Mouse (Mus musculus) embryonic facial prominence, embryonic 11.5 days (tissue): ENCODE results near the gene Tbc1d4. TPM values are rescaled to one million over a fixed set of nuclear protein-coding genes. Genes with fewer than 3 reads are reported as not detected.

Experiments
- ATAC-seq: fragments of 200-750 bp; cut with Nextera tagmentation; replicated peaks from 2 replicates; pipeline ENCODE4 v1.8.0; 2017; ENCODE audit warnings: low read depth; ENCODE audit not compliant: insufficient number of reproducible peaks, low FRiP score, low TSS enrichment
- DNase-seq: peaks from one replicate; pipeline ENCODE4 v3.0.0-alpha.2; 2015; ENCODE audit warnings: low spot score
- H3K27ac ChIP-seq: fragments of 300-500 bp; sonication (generic); replicated peaks from 2 replicates; pipeline ENCODE4 v1.5.1; 2014; ENCODE audit warnings: mild to moderate bottlenecking, low read depth, low read length, control low read depth
- H3K27me3 ChIP-seq: fragments of 300-500 bp; sonication (generic); 2 replicates; pipeline ENCODE4 v1.6.1; 2014; ENCODE audit warnings: mild to moderate bottlenecking, low read length, moderate library complexity, mixed read lengths; ENCODE audit not compliant: control insufficient read depth, insufficient read depth
- H3K36me3 ChIP-seq: fragments of 300-500 bp; sonication (generic); replicated peaks from 2 replicates; pipeline ENCODE4 v1.6.1; 2014; ENCODE audit warnings: low read depth, mild to moderate bottlenecking, low read length, moderate library complexity, mixed read lengths; ENCODE audit not compliant: control insufficient read depth, insufficient read depth
- H3K4me1 ChIP-seq: fragments of 300-500 bp; sonication (generic); 2 replicates; pipeline ENCODE4 v1.6.1; 2014; ENCODE audit warnings: low read length, mixed read lengths; ENCODE audit not compliant: control insufficient read depth, insufficient read depth
- H3K4me2 ChIP-seq: fragments of 300-500 bp; sonication (generic); 2 replicates; pipeline ENCODE4 v1.6.1; 2014; ENCODE audit warnings: low read depth, mild to moderate bottlenecking, control low read depth, low read length, moderate library complexity
- H3K4me3 ChIP-seq: fragments of 300-500 bp; sonication (generic); 2 replicates; pipeline ENCODE4 v1.5.1; 2014; ENCODE audit warnings: low read depth, low read length, control low read depth
- H3K9ac ChIP-seq: fragments of 300-500 bp; sonication (generic); replicated peaks from 2 replicates; pipeline ENCODE4 v1.6.1; 2014; ENCODE audit warnings: mild to moderate bottlenecking, control low read depth, low read length
- H3K9me3 ChIP-seq: fragments of 300-500 bp; sonication (generic); replicated peaks from 2 replicates; pipeline ENCODE4 v1.6.1; 2016; ENCODE audit warnings: mild to moderate bottlenecking, low read length, inconsistent platforms, mixed read lengths; ENCODE audit not compliant: control insufficient read depth
- WGBS: fragments of 180-500 bp; shearing (Covaris S2); extraction: QIAGEN DNeasy Blood & Tissue Kit; methylation state at CpG from one replicate; pipeline ENCODE4 v1.1.7; 2014; 5-methylcytosine and 5-hydroxymethylcytosine counted together
- polyA plus RNA-seq: library from polyadenylated mRNA; unstranded; fragments of >200 nt; fragmentation: Nextera tagmentation; extraction: Ambion mirVana; gene quantifications from 2 replicates; pipeline ENCODE4 v1.2.1, GENCODE M21; 2014

Gene Tbc1d4
- polyA plus RNA-seq, 1 experiment from 2014 or later = 5.8 TPM

DNA sequence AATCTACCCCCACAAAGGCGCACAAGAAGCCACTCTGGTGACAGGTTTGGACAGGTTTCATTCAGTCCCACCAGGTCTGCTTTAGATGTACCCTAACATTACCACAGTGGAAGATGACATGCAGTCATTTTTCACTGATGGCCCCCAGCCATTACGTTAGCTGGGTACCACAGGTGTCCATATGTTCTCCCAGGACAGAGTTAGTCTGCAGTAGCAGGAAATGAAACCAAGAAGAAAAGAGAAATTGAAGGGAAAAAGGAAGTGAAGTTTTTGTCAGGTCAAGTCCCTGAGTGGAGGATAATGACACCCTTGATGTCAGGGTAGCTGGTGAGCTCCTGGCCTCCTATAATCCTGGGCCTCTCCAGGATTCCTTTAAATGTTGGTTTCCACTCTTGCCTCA, 89.0 kb downstream of the Tbc1d4 start:
- H3K27ac ChIP-seq = no peak overlapping the region
- H3K4me1 ChIP-seq = no peaks in the 10 kb centered on the region
- 83% methylated on average over 2 of the region's 2 CpGs for WGBS
- no peak overlapping the region for H3K4me3 ChIP-seq
- H3K36me3 ChIP-seq = no peaks in the 10 kb centered on the region
- no peaks in the 10 kb centered on the region for H3K27me3 ChIP-seq
- no peak for ATAC-seq
- no peak for DNase-seq
- H3K4me2 ChIP-seq = no peak overlapping the region
- no peak overlapping the region for H3K9ac ChIP-seq
- no peaks in the 10 kb centered on the region for H3K9me3 ChIP-seq

GRCm38 (mm10) chr14:101518259-101518658, 90.7 kb downstream of the Tbc1d4 start:
- Histone ChIP-seq H3K27me3 (no peaks in the 10 kb centered on the region), H3K4me3 (no peak overlapping the region), H3K36me3 (no peaks in the 10 kb centered on the region), H3K27ac (no peak overlapping the region), H3K9me3 (no peaks in the 10 kb centered on the region), H3K4me2 (no peak overlapping the region), H3K4me1 (no peaks in the 10 kb centered on the region), H3K9ac (no peak overlapping the region)
- DNase-seq (no peak), ATAC-seq (no peak)
- WGBS = 50% methylated on average over 14 of the region's 14 CpGs

DNA sequence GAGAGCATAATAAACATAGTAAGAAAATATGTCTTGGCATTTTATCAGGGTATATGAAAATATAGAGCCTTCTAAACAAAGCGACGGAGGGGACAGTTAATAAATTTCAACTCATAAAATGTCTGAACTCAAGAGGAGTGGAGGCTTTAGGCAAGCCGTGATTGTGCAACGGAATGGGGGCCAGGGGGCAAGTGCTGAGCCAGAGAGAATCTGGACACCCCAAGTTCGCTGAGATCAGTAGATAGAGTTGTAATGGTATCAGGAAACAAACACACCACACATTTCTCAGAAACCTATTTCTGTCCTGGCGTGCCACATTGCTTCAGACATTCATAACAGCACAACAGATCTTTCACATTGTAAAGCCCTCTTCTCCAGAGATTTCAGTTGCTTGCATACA, 91.2 kb downstream of the Tbc1d4 start:
- Histone ChIP-seq H3K9me3 (no peaks in the 10 kb centered on the region), H3K27me3 (no peaks in the 10 kb centered on the region), H3K36me3 (no peaks in the 10 kb centered on the region), H3K9ac (no peak overlapping the region), H3K4me2 (no peak overlapping the region), H3K27ac (no peak overlapping the region), H3K4me3 (no peak overlapping the region), H3K4me1 (no peaks in the 10 kb centered on the region)
- ATAC-seq = no peak
- WGBS = 83% methylated on average over 6 of the region's 6 CpGs
- no peak for DNase-seq

GRCm38 (mm10) chr14:101517341-101517740, 91.7 kb downstream of the Tbc1d4 start:
- Histone ChIP-seq H3K36me3 (no peaks in the 10 kb centered on the region), H3K4me2 (no peak overlapping the region), H3K4me3 (no peak overlapping the region), H3K4me1 (no peaks in the 10 kb centered on the region), H3K9ac (no peak overlapping the region), H3K27me3 (no peaks in the 10 kb centered on the region), H3K9me3 (no peaks in the 10 kb centered on the region), H3K27ac (no peak overlapping the region)
- WGBS = 28% methylated on average over 5 of the region's 5 CpGs
- no peak for ATAC-seq
- DNase-seq = peak; percentile 73

- Histone ChIP-seq H3K4me2 (no peak overlapping the region), H3K4me1 (no peaks in the 10 kb centered on the region), H3K36me3 (no peaks in the 10 kb centered on the region), H3K27ac (no peak overlapping the region), H3K27me3 (no peaks in the 10 kb centered on the region), H3K9me3 (no peaks in the 10 kb centered on the region), H3K9ac (no peak overlapping the region), H3K4me3 (no peak overlapping the region)
- WGBS = 33% methylated on average over 5 of the region's 5 CpGs
- ATAC-seq (0 out of 2 replicates have a peak, but pooled peaks have one; percentile 34), DNase-seq (no peak)
These were observed 92.1 kb downstream of the Tbc1d4 start for GRCm38 (mm10) chr14:101516864-101517263.

GRCm38 (mm10) chr14:101516031-101516430, 93.0 kb downstream of the Tbc1d4 start:
- Histone ChIP-seq H3K4me3 (no peak overlapping the region), H3K4me2 (no peak overlapping the region), H3K36me3 (no peaks in the 10 kb centered on the region), H3K27ac (no peak overlapping the region), H3K27me3 (no peaks in the 10 kb centered on the region), H3K9ac (no peak overlapping the region), H3K4me1 (no peaks in the 10 kb centered on the region), H3K9me3 (no peaks in the 10 kb centered on the region)
- DNase-seq = no peak
- 91% methylated on average over 11 of the region's 11 CpGs for WGBS
- ATAC-seq = no peak

- Histone ChIP-seq H3K4me2 (no peak overlapping the region), H3K9me3 (no peaks in the 10 kb centered on the region), H3K27ac (no peak overlapping the region), H3K36me3 (no peaks in the 10 kb centered on the region), H3K4me1 (no peaks in the 10 kb centered on the region), H3K9ac (no peak overlapping the region), H3K27me3 (no peaks in the 10 kb centered on the region), H3K4me3 (no peak overlapping the region)
- 68% methylated on average over 4 of the region's 4 CpGs for WGBS
- ATAC-seq = no peak
- DNase-seq = no peak
These were observed 93.7 kb downstream of the Tbc1d4 start for GRCm38 (mm10) chr14:101515271-101515670.

GRCm38 (mm10) chr14:101514557-101514971, 94.4 kb downstream of the Tbc1d4 start:
- ATAC-seq (no peak), DNase-seq (no peak)
- no peak overlapping the region for H3K4me2 ChIP-seq
- H3K27me3 ChIP-seq = no peaks in the 10 kb centered on the region
- H3K9ac ChIP-seq = no peak overlapping the region
- no peak overlapping the region for H3K27ac ChIP-seq
- no peaks in the 10 kb centered on the region for H3K36me3 ChIP-seq
- H3K9me3 ChIP-seq = no peaks in the 10 kb centered on the region
- WGBS = 71% methylated on average over 5 of the region's 5 CpGs
- no peaks in the 10 kb centered on the region for H3K4me1 ChIP-seq
- H3K4me3 ChIP-seq = no peak overlapping the region
